Mouse (Mus musculus) olfactory bulb, adult 2 months (tissue): ENCODE results near the gene Zfp988.
"Not testable (repeated sequence)": the region's sequence is repeated elsewhere in the genome, so short reads cannot be mapped to it uniquely, and the experiment has no call there.

ENCODE experiments used
- CTCF ChIP-seq: fragments of 200-500 bp; IDR thresholded peaks from 2 replicates; pipeline ENCODE4 v1.5.1; 2012; ENCODE audit warnings: low read depth, mild to moderate bottlenecking, low read length, moderate library complexity; ENCODE audit not compliant: insufficient read depth
- POLR2A ChIP-seq: fragments of 200-500 bp; IDR thresholded peaks from 2 replicates; pipeline ENCODE4 v1.6.1; 2012; ENCODE audit warnings: mild to moderate bottlenecking, low read depth, low read length, moderate library complexity; ENCODE audit not compliant: insufficient read depth

- TF ChIP-seq POLR2A, CTCF: not testable (repeated sequence)
Observed at GRCm38 (mm10) chr4:147347300-147347699, 41.8 kb downstream of the Zfp988 start.
